Mouse (Mus musculus): ENCODE measurements around the gene Gm49387.

DNA sequence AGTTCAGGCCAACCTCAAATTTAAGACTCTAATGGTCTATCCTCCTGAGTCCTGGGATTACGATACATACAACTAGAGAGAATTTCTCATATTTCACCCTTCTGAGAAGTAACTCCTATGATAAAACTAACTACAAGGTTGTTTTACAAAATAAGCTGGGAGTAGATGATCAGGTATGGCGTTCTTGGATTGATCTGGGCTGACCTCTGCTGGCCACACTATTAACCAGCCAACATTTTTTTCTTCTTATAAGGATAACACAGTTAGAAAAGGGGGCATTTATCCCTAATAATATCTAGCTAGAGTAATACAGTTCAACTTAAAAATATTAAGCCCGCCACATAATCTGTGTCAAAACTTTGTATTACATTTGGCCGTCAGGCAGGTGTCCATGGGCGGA lies 35.8 kb downstream of the Gm49387 start:
- no peak for TF ChIP-seq POLR2A (IDR thresholded peaks at IDR 0.05; ENCODE audit: low read depth, low read length)
- TF ChIP-seq CTCF (IDR thresholded peaks at IDR 0.05; ENCODE audit: borderline replicate concordance, insufficient read depth, low read length), result no peak
